Mouse (Mus musculus) lung, postnatal 0 days (tissue): ENCODE results near the gene Hmgcl. TPM values are rescaled to one million over a fixed set of nuclear protein-coding genes. Genes with fewer than 3 reads are reported as not detected.

Experiments used
- ATAC-seq: fragments of 200-750 bp; cut with Nextera tagmentation; 2 replicates; pipeline ENCODE4 v1.8.0; 2017; ENCODE audit warnings: moderate library complexity
- DNase-seq: peaks from one replicate; pipeline ENCODE4 v3.0.0-alpha.2; 2016; ENCODE audit warnings: low spot score
- H3K27ac ChIP-seq: fragments of 300-500 bp; sonication (generic); 2 replicates; pipeline ENCODE4 v1.5.1; 2014; ENCODE audit warnings: antibody characterized with exemption, mild to moderate bottlenecking, low read length, mixed read lengths
- H3K27me3 ChIP-seq: fragments of 300-500 bp; sonication (generic); replicated peaks from 2 replicates; pipeline ENCODE4 v1.6.1; 2014; ENCODE audit warnings: low read length, mixed read lengths; ENCODE audit not compliant: insufficient read depth
- H3K36me3 ChIP-seq: fragments of 300-500 bp; sonication (generic); 2 replicates; pipeline ENCODE4 v1.6.1; 2014; ENCODE audit warnings: low read length, mixed read lengths; ENCODE audit not compliant: insufficient read depth
- H3K4me1 ChIP-seq: fragments of 300-500 bp; sonication (generic); 2 replicates; pipeline ENCODE4 v1.6.1; 2014; ENCODE audit warnings: antibody characterized with exemption, low read depth, low read length, mixed read lengths; ENCODE audit not compliant: insufficient read depth
- H3K4me2 ChIP-seq: fragments of 300-500 bp; sonication (generic); replicated peaks from 2 replicates; pipeline ENCODE4 v1.6.1; 2014; ENCODE audit warnings: low read depth, mild to moderate bottlenecking, low read length, moderate library complexity, mixed read lengths
- H3K4me3 ChIP-seq: fragments of 300-500 bp; sonication (generic); 2 replicates; pipeline ENCODE4 v1.5.1; 2014; ENCODE audit warnings: low read depth, low read length
- H3K9ac ChIP-seq: fragments of 300-500 bp; sonication (generic); replicated peaks from 2 replicates; pipeline ENCODE4 v1.6.1; 2014; ENCODE audit warnings: low read depth, mild to moderate bottlenecking
- H3K9me3 ChIP-seq: fragments of 300-500 bp; sonication (generic); 2 replicates; pipeline ENCODE4 v1.6.1; 2016; ENCODE audit warnings: low read length, mixed read lengths
- CTCF ChIP-seq: IDR thresholded peaks from 2 replicates; pipeline ENCODE4 v1.5.1; 2016; ENCODE audit warnings: antibody characterized with exemption, mild to moderate bottlenecking
- EP300 ChIP-seq: IDR thresholded peaks from 2 replicates; pipeline ENCODE4 v1.6.1; 2016; ENCODE audit warnings: antibody characterized with exemption, mild to moderate bottlenecking, control low read depth
- WGBS: fragments of 180-500 bp; shearing (Covaris S2); extraction: QIAGEN DNeasy Blood & Tissue Kit; methylation state at CpG from one replicate; pipeline ENCODE4 v1.1.7; 2014; 5-methylcytosine and 5-hydroxymethylcytosine counted together
- polyA plus RNA-seq: library from polyadenylated mRNA; unstranded; fragments of >200 nt; fragmentation: Nextera tagmentation; extraction: Ambion mirVana; gene quantifications from 2 replicates; pipeline ENCODE4 v1.2.1, GENCODE M21; 2015

Gene Hmgcl
- polyA plus RNA-seq, 1 experiment from 2014 or later: 67.7 TPM

DNA sequence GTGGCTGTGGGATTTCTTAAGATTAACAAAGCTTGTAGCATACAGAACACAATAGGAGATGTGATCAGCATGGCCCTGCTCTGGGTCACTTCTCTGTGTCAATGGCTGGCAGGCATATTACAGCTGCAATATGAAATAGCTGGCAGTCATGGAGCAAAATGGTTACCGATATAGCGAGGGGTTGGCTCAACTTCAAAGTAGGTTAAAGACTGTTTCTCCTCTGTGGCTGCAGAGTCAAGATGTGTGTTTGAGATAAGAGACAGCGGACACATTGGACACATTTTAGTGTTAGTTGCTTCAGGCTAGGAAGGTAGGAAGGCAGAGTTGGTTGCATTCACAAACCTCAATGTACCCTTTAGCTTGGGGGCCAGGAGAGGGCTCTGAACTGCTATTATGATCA is 39.6 kb upstream of the Hmgcl start:
- H3K27me3 ChIP-seq: no peaks in the 10 kb centered on the region
- no peak overlapping the region for H3K27ac ChIP-seq
- ATAC-seq (no peak), DNase-seq (no peak)
- no peak overlapping the region for H3K4me3 ChIP-seq
- H3K9me3 ChIP-seq: no peaks in the 10 kb centered on the region
- no peak overlapping the region for H3K9ac ChIP-seq
- 23% methylated on average over 3 of the region's 3 CpGs for WGBS
- H3K36me3 ChIP-seq: no peaks in the 10 kb centered on the region
- no peaks in the 10 kb centered on the region for H3K4me1 ChIP-seq
- H3K4me2 ChIP-seq: no peak overlapping the region
- TF ChIP-seq EP300: no peak

DNA sequence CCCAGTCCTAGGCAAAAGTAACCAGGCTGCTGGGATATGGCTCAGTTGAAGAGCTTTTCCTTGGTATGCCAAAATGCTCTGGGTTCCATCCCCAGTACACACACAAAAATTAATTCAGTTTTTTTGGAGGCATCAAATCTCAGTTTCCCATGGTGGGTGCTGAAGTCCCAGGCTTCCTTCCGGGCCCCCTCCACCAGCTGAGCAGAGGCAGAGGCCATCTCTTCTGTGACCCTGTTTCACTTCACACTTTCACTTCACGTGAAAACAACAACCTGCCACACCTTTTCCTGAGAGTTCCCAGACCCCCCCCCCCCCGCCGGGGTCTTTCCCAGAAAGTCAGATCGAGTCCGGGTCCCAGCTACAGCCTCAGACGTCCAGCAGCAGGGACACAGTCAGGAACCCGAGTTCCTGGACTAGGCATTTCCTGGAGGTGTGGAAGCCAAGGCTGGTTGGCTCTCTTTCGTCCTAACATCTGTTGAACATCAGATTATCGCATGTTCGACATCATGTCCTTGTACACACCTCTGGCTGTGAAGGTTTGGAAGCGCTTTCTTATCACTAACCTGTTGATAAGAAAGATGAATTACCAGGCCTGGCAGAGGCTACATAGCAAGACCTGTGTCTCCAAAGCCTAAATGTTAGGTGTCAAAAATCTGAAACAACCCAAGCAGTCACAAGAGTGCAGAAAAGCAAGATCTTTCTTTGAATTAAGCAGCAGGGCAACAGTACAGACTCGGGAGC is 36.8 kb upstream of the Hmgcl start:
- ATAC-seq: no peak
- no peak overlapping the region for H3K9ac ChIP-seq
- no peak overlapping the region for H3K27ac ChIP-seq
- H3K4me2 ChIP-seq: no peak overlapping the region
- H3K4me3 ChIP-seq: no peak overlapping the region
- TF ChIP-seq CTCF (no peak), EP300 (no peak)
- no peaks in the 10 kb centered on the region for H3K9me3 ChIP-seq
- H3K36me3 ChIP-seq: no peaks in the 10 kb centered on the region
- no peaks in the 10 kb centered on the region for H3K4me1 ChIP-seq
- no peak for DNase-seq
- no peaks in the 10 kb centered on the region for H3K27me3 ChIP-seq
- WGBS: 23% methylated on average over 13 of the region's 13 CpGs

GRCm38 (mm10) chr4:135911531-135911930 is 34.7 kb upstream of the Hmgcl start:
- H3K27ac ChIP-seq: no peak overlapping the region

DNA sequence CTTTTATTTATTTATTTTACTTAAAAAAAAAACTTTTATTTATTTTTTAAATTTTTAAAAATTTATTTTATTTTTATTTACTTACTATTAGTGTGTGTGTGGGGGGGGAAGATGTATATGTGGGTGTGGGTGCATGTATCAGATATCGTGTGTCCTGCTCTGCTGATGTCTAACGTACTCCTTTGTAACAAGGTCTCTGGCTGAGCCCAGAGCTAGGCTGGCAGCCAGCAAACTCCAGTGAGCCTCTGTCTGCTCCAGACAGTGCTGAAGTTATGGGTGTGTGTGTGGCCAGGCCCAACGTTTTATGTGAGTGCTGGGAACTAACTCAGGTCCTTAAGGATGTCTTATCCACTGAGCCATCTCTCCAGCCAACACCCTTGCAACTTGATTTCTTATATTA is 34.1 kb upstream of the Hmgcl start:
- Histone ChIP-seq H3K36me3 (no peaks in the 10 kb centered on the region), H3K27ac (no peak overlapping the region), H3K9me3 (no peaks in the 10 kb centered on the region), H3K27me3 (no peaks in the 10 kb centered on the region), H3K4me2 (no peak overlapping the region), H3K4me3 (no peak overlapping the region), H3K9ac (no peak overlapping the region), H3K4me1 (no peaks in the 10 kb centered on the region)
- TF ChIP-seq EP300 (no peak), CTCF (no peak)
- ATAC-seq: no peak
- 51% methylated on average over 3 of the region's 3 CpGs for WGBS
- DNase-seq: no peak

More at GRCm38 (mm10) chr4:135911531-135911930, 34.7 kb upstream of the Hmgcl start:
- Histone ChIP-seq H3K4me3 (no peak overlapping the region), H3K27me3 (no peaks in the 10 kb centered on the region), H3K4me1 (no peaks in the 10 kb centered on the region), H3K36me3 (no peaks in the 10 kb centered on the region), H3K4me2 (no peak overlapping the region), H3K9me3 (no peaks in the 10 kb centered on the region), H3K9ac (no peak overlapping the region)
- WGBS: 49% methylated on average over 7 of the region's 7 CpGs
- peak; percentile 39 for DNase-seq
- peak; percentile 93 for ATAC-seq
- TF ChIP-seq CTCF (no peak), EP300 (peak; percentile 50; the same call in 1 of the 2 replicates)

- DNase-seq: no peak
- H3K27ac ChIP-seq: no peak overlapping the region
Observed at GRCm38 (mm10) chr4:135912835-135913234, 33.4 kb upstream of the Hmgcl start.

GRCm38 (mm10) chr4:135913433-135913832 is 32.8 kb upstream of the Hmgcl start:
- TF ChIP-seq CTCF: no peak
- TF ChIP-seq EP300: no peak
- 53% methylated on average over 4 of the region's 4 CpGs for WGBS
- H3K4me3 ChIP-seq: no peak overlapping the region

More at GRCm38 (mm10) chr4:135912835-135913234, 33.4 kb upstream of the Hmgcl start:
- H3K9me3 ChIP-seq: no peaks in the 10 kb centered on the region
- ATAC-seq: no peak
- no peak overlapping the region for H3K4me3 ChIP-seq
- WGBS: 50% methylated on average over 3 of the region's 3 CpGs
- H3K27me3 ChIP-seq: no peaks in the 10 kb centered on the region
- no peaks in the 10 kb centered on the region for H3K36me3 ChIP-seq
- H3K9ac ChIP-seq: no peak overlapping the region
- no peaks in the 10 kb centered on the region for H3K4me1 ChIP-seq
- H3K4me2 ChIP-seq: no peak overlapping the region
- no peak for TF ChIP-seq EP300
- no peak for TF ChIP-seq CTCF

More at GRCm38 (mm10) chr4:135913433-135913832, 32.8 kb upstream of the Hmgcl start:
- H3K4me1 ChIP-seq: no peaks in the 10 kb centered on the region
- no peaks in the 10 kb centered on the region for H3K9me3 ChIP-seq
- no peak overlapping the region for H3K4me2 ChIP-seq
- H3K27me3 ChIP-seq: no peaks in the 10 kb centered on the region
- H3K27ac ChIP-seq: no peak overlapping the region
- no peaks in the 10 kb centered on the region for H3K36me3 ChIP-seq
- H3K9ac ChIP-seq: no peak overlapping the region
- ATAC-seq: no peak
- no peak for DNase-seq
